Mouse (Mus musculus): ENCODE measurements around the gene Ush2a. TPM values are rescaled to one million over a fixed set of nuclear protein-coding genes. Genes with fewer than 3 reads are reported as not detected.

Gene Ush2a
- polyA plus RNA-seq, 1 experiment from 2014 or later: 0.13 TPM

DNA sequence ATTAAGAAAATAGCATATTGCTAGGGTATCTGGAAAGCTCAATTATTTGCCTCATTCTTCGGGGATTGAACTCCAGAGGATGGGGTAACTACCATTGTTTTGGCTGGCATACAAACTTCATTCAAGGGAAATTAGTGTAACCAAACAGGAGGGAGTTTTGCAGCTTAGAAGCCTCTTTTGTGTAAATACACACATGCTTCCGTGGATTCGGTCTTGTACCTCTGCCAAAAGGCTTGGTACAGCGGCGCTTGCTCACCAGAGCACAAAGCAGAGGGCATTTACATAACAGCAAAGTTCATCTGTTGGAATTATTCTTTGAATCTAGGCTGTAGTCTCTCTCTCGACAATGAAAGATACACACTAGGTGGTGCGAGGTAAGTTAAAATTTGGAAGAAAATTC lies 467.4 kb downstream of the Ush2a start:
- Histone ChIP-seq H3K9me3 (no peaks in the 10 kb centered on the region), H3K36me3 (no peaks in the 10 kb centered on the region), H3K4me3 (no peak overlapping the region), H3K27ac (no peak overlapping the region), H3K4me2 (no peak overlapping the region), H3K9ac (no peak overlapping the region), H3K27me3 (peaks cover 30% of the 10 kb centered on the region), H3K4me1 (peaks cover 16% of the 10 kb centered on the region)
- no peak for ATAC-seq (ENCODE audit: insufficient number of reproducible peaks, insufficient read depth, low FRiP score, low TSS enrichment, low read depth)
- WGBS: 56% methylated on average over 7 of the region's 7 CpGs

DNA sequence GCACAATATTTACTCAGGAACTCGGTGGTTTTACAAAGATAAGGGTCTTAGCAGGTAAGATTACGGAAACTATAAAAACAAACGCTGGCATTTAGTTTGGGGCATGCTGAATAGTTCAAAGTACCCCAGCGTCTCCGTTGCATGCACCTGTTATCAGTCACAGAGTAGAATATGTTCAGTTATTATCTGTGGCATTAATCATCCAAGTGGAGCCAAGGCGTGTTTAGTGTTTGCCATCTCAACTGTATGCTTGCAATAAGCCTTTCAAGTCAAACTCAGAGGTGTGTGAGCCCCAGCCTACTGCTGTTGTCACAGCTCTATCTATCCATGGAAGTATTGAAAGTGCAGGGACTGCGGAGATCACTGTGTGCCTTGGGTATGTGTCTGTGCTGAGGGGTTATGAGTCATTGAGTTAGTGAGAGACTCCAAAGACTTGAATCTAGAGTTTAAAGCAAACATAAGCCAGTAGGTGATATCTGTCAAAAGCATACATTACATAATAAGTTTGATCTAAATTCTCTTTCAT lies 473.0 kb downstream of the Ush2a start:
- WGBS: 83% methylated on average over 7 of the region's 7 CpGs
- Histone ChIP-seq H3K4me1 (no peaks in the 10 kb centered on the region), H3K9me3 (no peaks in the 10 kb centered on the region), H3K4me2 (no peak overlapping the region), H3K9ac (no peak overlapping the region), H3K4me3 (no peak overlapping the region), H3K36me3 (no peaks in the 10 kb centered on the region), H3K27ac (no peak overlapping the region), H3K27me3 (peaks cover 6% of the 10 kb centered on the region; the same call in 1 of the 2 replicates)
- ATAC-seq (ENCODE audit: insufficient number of reproducible peaks, insufficient read depth, low FRiP score, low TSS enrichment, low read depth): no peak

DNA sequence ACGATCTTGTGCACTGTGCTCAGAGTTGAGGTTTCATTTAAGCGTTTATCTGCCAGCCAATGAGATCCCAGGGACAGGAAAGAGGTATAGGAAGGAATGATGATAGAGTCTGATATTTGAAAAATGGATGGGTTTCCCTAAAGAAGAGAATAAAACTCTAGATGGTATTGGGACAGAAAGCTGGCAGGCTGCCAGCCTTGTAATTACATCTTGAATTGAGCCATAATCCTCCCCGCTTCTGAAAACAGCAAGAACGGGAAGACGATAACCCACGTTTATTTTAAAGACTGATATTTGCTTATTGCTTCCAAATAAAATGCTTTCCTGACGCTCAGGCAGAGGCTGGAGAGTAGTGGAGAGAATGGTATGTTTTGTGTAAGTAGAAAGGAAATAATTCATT lies 481.1 kb downstream of the Ush2a start:
- no peak for ATAC-seq (ENCODE audit: insufficient number of reproducible peaks, insufficient read depth, low FRiP score, low TSS enrichment, low read depth)
- H3K4me1 ChIP-seq: 0 out of 2 replicates have a peak, but pooled peaks cover 3% of the 10 kb centered on the region
- 36% methylated on average over 7 of the region's 7 CpGs for WGBS
- no peaks in the 10 kb centered on the region for H3K9me3 ChIP-seq
- no peak overlapping the region for H3K4me3 ChIP-seq
- no peak overlapping the region for H3K4me2 ChIP-seq
- no peak overlapping the region for H3K9ac ChIP-seq
- H3K36me3 ChIP-seq: no peaks in the 10 kb centered on the region
- H3K27ac ChIP-seq: no peak overlapping the region
- no peaks in the 10 kb centered on the region; the same call in 1 of the 2 replicates for H3K27me3 ChIP-seq

DNA sequence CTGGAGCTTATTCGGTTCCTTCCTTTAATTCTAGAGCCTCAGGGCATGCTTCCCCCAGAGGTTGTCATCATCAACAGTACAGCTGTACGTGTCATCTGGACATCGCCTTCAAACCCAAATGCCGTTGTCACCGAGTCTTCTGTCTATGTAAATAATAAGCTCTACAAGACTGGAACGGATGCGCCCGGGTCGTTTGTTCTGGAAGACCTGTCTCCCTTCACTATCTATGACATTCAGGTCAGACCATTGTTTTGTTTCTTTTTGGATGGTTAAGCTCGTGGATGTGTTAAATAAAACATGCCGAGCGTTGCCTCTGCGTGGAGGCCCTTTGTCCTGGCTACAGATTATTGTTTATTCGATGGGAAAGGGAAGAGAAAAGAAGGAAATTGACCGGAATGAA lies 493.2 kb downstream of the Ush2a start:
- Histone ChIP-seq H3K27ac (no peak overlapping the region), H3K9me3 (no peaks in the 10 kb centered on the region), H3K4me2 (no peak overlapping the region), H3K27me3 (no peaks in the 10 kb centered on the region), H3K4me3 (no peak overlapping the region), H3K36me3 (no peaks in the 10 kb centered on the region), H3K9ac (no peak overlapping the region), H3K4me1 (no peaks in the 10 kb centered on the region)
- WGBS: 60% methylated on average over 15 of the region's 15 CpGs
- no peak for ATAC-seq (ENCODE audit: insufficient number of reproducible peaks, insufficient read depth, low FRiP score, low TSS enrichment, low read depth)

DNA sequence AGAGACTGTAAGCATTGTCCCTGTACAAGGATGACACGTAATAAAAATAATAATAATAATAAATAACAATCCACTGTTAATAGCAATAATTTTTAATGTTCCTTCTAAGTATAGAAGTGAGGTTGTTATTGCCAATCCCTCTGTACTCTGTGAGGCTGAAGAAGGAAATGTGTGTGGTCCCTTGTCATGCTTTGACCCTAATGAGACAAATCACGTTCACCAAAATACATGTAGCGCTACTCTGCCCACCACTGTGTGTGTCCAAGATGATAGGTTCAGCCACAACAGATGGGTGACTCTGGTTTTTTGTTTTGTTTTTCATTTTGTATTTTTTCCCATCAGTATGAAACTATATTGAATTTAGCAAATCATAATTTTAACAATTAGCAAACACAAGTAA lies 498.7 kb downstream of the Ush2a start:
- WGBS: 77% methylated on average over 3 of the region's 3 CpGs
- H3K9ac ChIP-seq: no peak overlapping the region
- no peak overlapping the region for H3K4me2 ChIP-seq
- H3K27ac ChIP-seq: no peak overlapping the region
- no peaks in the 10 kb centered on the region for H3K27me3 ChIP-seq
- no peak for ATAC-seq (ENCODE audit: insufficient number of reproducible peaks, insufficient read depth, low FRiP score, low TSS enrichment, low read depth)
- no peaks in the 10 kb centered on the region for H3K36me3 ChIP-seq
- no peaks in the 10 kb centered on the region for H3K4me1 ChIP-seq
- no peak overlapping the region for H3K4me3 ChIP-seq
- no peaks in the 10 kb centered on the region for H3K9me3 ChIP-seq

DNA sequence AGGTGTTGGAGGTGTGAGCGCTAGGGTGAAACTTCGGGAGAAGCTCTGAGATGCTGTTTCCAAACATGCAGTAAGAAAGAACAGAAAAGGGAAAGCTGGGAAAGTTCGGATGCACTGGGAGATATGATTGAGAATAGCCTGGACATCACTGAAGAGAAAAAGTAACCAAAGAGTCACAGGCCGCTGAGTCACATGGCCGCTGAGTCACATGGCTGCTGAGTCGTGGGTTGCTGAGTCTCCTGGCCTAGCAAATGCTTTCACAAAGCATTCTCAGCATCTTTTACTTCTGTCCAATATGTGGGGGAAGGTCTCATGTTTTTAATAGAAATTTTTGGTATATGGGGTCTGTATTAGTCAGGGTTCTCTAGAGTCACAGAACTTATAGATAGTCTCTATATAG lies 500.6 kb downstream of the Ush2a start:
- WGBS: 84% methylated on average over 6 of the region's 6 CpGs
- H3K4me1 ChIP-seq: no peaks in the 10 kb centered on the region

DNA sequence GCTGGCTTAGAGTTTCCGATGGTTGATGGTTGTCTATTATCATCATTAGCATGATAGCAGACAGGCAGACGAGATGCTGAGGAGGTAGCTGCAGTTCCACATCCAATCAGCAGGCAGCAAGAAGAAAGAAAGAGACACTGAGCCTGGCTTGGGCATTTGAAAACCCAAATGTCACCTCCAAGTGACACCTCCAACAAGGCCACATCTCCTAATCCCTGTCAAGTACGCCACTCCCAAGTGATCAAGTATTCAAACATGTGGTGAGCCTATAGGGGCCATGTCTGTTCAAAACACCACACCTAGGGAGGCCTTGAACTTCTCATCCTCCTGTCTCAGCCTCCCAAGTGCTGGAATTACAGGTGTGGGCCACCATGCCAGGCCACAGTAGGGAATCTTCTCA lies 501.9 kb downstream of the Ush2a start:
- H3K4me1 ChIP-seq: no peaks in the 10 kb centered on the region
- no peak overlapping the region for H3K4me2 ChIP-seq
- H3K9me3 ChIP-seq: no peaks in the 10 kb centered on the region
- no peaks in the 10 kb centered on the region for H3K27me3 ChIP-seq
- WGBS: 80% methylated on average over 3 of the region's 3 CpGs
- H3K4me3 ChIP-seq: no peak overlapping the region
- no peak overlapping the region for H3K27ac ChIP-seq
- no peak for ATAC-seq (ENCODE audit: insufficient number of reproducible peaks, insufficient read depth, low FRiP score, low TSS enrichment, low read depth)
- H3K9ac ChIP-seq: no peak overlapping the region
- no peaks in the 10 kb centered on the region for H3K36me3 ChIP-seq

More for the DNA sequence above, 500.6 kb downstream of the Ush2a start:
- no peak for ATAC-seq (ENCODE audit: insufficient number of reproducible peaks, insufficient read depth, low FRiP score, low TSS enrichment, low read depth)
- no peaks in the 10 kb centered on the region for H3K36me3 ChIP-seq
- no peak overlapping the region for H3K4me2 ChIP-seq
- no peaks in the 10 kb centered on the region for H3K27me3 ChIP-seq
- no peak overlapping the region for H3K27ac ChIP-seq
- no peak overlapping the region for H3K9ac ChIP-seq
- no peaks in the 10 kb centered on the region for H3K9me3 ChIP-seq
- no peak overlapping the region for H3K4me3 ChIP-seq

DNA sequence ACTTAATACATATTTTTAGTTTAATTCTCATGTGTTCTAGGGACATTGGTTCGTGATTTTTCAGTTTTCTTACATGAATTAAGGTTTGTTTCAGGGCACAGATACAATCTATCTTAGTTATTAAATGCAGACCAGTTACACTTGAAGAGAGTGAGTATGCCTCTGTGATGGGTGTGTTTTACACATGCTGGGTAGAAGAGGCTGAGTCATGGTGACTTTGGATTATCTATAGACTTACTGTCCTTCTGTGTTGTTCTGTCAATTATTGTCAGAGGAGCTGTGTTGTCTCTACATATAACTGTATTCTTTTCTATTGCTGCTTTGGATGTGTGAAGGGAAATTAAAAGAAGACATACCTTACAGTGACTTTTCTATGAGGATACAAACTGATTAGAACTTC lies 509.0 kb downstream of the Ush2a start:
- no peak for ATAC-seq (ENCODE audit: insufficient number of reproducible peaks, insufficient read depth, low FRiP score, low TSS enrichment, low read depth)
- no peak overlapping the region for H3K4me2 ChIP-seq

DNA sequence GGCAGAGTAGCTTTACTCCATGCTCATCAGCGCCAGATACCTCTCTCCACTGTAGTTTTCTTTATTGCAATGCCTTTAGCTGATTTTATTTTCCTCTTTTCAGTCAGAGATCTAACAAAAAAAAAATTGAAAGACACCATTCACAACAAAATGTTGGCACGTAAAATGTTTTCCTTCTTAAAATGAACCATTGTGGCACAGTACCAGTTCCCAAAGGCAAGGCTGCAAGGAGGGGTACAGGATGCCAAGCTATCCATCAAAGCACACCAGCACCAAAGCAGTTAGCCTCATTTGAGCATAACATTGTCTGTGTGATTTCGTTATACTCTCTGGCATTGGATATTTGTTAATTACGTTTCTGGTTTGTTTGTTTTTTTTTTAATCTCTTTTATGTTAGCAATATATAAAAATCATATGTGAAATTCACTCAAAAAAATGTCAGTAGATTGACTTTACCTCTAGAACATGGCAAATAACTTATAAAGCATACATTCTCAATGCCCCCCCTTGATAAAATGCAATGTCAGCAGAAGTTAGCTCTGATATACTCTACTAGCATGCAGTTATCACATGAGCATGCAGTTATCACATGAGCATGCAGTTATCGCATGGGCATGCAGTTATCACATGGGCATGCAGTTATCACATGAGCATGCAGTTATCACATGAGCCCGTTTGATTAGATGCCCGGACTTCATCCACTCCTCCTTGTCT lies 510.9 kb downstream of the Ush2a start:
- H3K4me2 ChIP-seq: no peak overlapping the region
- no peak overlapping the region for H3K9ac ChIP-seq
- H3K9me3 ChIP-seq: no peaks in the 10 kb centered on the region
- no peaks in the 10 kb centered on the region for H3K36me3 ChIP-seq
- H3K27me3 ChIP-seq: no peaks in the 10 kb centered on the region
- peaks cover 12% of the 10 kb centered on the region for H3K4me1 ChIP-seq
- 86% methylated on average over 7 of the region's 7 CpGs for WGBS
- no peak for ATAC-seq (ENCODE audit: insufficient number of reproducible peaks, insufficient read depth, low FRiP score, low TSS enrichment, low read depth)
- H3K27ac ChIP-seq: no peak overlapping the region
- no peak overlapping the region for H3K4me3 ChIP-seq

More for the DNA sequence above, 509.0 kb downstream of the Ush2a start:
- Histone ChIP-seq H3K4me1 (peaks cover 12% of the 10 kb centered on the region), H3K4me3 (no peak overlapping the region), H3K36me3 (no peaks in the 10 kb centered on the region), H3K9ac (no peak overlapping the region), H3K27me3 (no peaks in the 10 kb centered on the region), H3K9me3 (no peaks in the 10 kb centered on the region), H3K27ac (no peak overlapping the region)
- 73% methylated on average over 1 of the region's 1 CpGs for WGBS

DNA sequence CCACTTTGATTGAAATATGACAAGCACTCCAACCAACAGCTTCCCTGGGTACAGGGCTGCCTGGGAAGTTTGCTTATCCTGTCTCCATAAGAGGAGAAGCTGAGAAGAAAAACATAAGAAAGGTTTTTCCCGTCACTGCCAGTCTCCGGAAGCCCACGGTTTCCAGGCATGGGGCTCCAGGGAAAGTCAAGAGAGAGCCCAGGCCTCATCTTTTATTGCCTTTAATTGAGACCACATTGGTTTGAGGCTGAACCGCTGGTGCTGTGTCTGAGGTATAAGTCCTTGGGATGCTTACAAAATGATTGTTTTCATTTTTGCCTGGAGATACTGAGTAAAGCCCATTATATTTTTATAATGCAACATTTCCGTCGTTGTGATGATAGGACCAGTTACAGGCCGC lies 511.8 kb downstream of the Ush2a start:
- no peak overlapping the region for H3K4me3 ChIP-seq
- peak overlapping the region; percentile 51; the same call in 1 of the 2 replicates for H3K27ac ChIP-seq
- no peak overlapping the region for H3K4me2 ChIP-seq
- no peak overlapping the region for H3K9ac ChIP-seq
- ATAC-seq (ENCODE audit: insufficient number of reproducible peaks, insufficient read depth, low FRiP score, low TSS enrichment, low read depth): no peak
- H3K4me1 ChIP-seq: peaks cover 12% of the 10 kb centered on the region
- H3K36me3 ChIP-seq: no peaks in the 10 kb centered on the region
- no peaks in the 10 kb centered on the region for H3K9me3 ChIP-seq
- no peaks in the 10 kb centered on the region for H3K27me3 ChIP-seq
- 25% methylated on average over 7 of the region's 7 CpGs for WGBS

DNA sequence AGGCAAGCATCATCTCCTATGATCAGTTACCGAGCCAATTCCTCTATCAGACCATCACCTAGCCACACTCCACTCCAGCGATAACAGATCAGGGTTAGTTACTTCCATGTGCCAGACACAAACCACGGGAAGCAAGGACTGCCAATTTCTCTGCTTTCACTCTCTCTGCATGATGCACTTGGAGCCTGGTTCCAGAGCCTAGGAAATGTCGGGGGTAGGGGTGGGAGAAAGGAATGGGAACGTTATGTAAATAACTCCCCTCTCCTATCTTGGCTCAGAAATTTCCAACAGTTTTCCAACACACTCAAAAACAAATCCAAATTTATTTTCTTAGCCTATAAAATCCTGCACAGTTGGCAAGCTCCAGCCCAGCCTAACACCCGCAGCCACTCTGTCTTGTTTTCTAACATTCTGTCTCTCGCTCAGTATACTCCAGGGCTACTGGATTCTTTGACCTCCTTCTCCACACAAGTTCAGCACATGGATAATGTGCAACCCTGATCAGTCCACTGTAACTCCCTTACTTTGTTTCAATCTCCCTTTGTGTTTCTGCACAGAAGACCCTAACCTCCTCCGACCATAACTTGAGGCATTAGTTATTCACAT lies 515.8 kb downstream of the Ush2a start:
- Histone ChIP-seq H3K36me3 (no peaks in the 10 kb centered on the region), H3K4me3 (no peak overlapping the region), H3K4me2 (no peak overlapping the region), H3K9me3 (no peaks in the 10 kb centered on the region), H3K9ac (no peak overlapping the region), H3K27ac (no peak overlapping the region), H3K27me3 (no peaks in the 10 kb centered on the region), H3K4me1 (peaks cover 12% of the 10 kb centered on the region)
- 66% methylated on average over 8 of the region's 8 CpGs for WGBS
- no peak for ATAC-seq (ENCODE audit: insufficient number of reproducible peaks, insufficient read depth, low FRiP score, low TSS enrichment, low read depth)

DNA sequence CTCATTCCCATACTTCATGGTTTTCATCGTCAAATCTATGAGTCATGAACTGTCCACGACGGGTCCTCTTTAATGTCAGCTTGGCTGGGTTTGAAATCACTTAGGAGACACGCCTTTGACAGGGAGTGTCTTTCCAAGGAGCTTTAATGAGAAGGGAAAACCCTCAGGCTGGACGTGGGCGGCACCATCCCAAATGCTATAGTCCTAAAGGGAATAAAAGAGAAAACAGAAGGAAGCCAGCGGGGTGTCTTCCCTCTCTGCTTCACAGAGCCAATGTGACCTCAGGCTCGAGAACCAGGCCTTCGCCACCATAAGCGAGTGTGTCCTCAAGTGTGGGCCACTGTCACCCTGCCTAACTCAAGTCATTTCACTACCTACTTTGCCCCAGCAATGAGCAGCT lies 523.2 kb downstream of the Ush2a start:
- Histone ChIP-seq H3K4me3 (no peak overlapping the region), H3K9ac (no peak overlapping the region), H3K9me3 (no peaks in the 10 kb centered on the region), H3K27me3 (no peaks in the 10 kb centered on the region), H3K36me3 (no peaks in the 10 kb centered on the region), H3K4me2 (no peak overlapping the region), H3K27ac (no peak overlapping the region), H3K4me1 (no peaks in the 10 kb centered on the region)
- ATAC-seq (ENCODE audit: insufficient number of reproducible peaks, insufficient read depth, low FRiP score, low TSS enrichment, low read depth): no peak
- 72% methylated on average over 10 of the region's 10 CpGs for WGBS
